Mouse (Mus musculus) mouse embryonic stem cell (cell line): ENCODE measurements around the gene Col5a3.
"Not testable (repeated sequence)": the region's sequence is repeated elsewhere in the genome, so short reads cannot be mapped to it uniquely, and the experiment has no call there.

Source experiments
- in situ Hi-C, 2 experiments: fragments of 300-500 bp; cut with MboI; formaldehyde crosslinking; loops; 1 replicate in 1 of 2; 3 replicates in 1 of 2; pipeline ENCODE4 v1.14.3; 2019 to 2020; ENCODE audit warnings: low sequenced_read_pairs in 2 of 2, low pct_unique_long_range_greater_than_20kb in 1 of 2, mixed read lengths in 1 of 2; ENCODE audit not compliant: unreplicated experiment in 1 of 2

Gene Col5a3

DNA sequence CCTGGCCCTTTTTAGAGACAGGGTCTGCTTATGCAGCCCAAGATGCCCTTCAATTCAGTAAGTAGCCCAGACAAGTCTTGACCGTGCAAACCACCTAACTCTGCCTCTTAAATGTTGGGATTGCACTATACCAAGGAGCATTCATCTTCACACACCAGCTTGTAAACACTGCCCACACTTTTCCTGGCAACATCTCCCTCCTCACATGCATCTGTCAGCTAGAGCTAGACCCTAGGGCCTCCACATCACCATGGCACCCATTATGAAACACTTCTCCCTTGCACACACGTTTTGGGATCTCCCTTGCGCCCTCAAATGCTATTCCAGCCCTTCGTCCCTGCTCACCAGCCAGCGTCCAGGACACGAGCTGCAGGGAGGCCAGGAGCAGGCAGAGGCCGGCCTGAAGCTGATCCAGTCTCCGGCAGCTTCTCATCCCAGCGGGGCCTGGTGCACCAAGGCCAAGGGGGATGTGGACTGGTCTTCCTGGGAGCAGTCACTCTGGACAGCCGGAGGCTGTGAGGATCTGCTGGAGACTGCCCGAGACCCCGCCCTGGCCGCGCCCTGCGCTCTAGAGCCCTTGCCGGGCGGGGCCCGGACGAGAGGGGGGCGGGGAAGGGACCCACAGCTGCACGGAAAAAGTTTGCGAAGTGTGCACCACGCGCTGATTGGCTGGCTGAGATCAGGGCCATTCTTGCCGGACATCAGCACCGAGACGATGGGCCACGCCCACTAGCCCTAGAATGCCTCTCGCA is at the start of gene Col5a3:
Gene Col5a3 (minus strand): TSS at position 547 of the 752 bp plus-strand sequence.
- in situ Hi-C loops, result no loop called here

DNA sequence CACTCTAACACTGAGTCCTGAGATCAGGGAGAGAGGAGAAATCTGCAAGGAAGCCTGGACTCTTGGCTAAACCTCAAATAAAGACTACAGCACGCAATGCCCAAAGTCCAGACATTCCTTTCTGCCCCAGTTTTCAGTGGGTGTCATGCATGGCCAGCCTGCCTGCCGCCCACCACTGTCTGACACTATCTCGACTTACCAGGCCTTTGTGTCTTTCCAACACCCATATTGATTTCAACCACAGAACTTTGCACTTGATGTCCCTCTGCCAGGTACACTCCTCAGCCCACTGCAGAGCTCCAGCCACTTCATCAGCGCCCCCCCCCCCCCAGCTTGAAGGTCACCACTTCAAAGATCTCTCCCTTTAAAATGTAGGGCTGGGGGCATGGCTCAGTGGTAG is 47.4 kb upstream of the Col5a3 start:
- in situ Hi-C loops, result no loop called here

GRCm38 (mm10) chr9:20861821-20862220 is 47.0 kb upstream of the Col5a3 start:
- in situ Hi-C loops, result no loop called here

GRCm38 (mm10) chr9:20859926-20860325 is 45.1 kb upstream of the Col5a3 start:
- in situ Hi-C loops, result no loop called here

DNA sequence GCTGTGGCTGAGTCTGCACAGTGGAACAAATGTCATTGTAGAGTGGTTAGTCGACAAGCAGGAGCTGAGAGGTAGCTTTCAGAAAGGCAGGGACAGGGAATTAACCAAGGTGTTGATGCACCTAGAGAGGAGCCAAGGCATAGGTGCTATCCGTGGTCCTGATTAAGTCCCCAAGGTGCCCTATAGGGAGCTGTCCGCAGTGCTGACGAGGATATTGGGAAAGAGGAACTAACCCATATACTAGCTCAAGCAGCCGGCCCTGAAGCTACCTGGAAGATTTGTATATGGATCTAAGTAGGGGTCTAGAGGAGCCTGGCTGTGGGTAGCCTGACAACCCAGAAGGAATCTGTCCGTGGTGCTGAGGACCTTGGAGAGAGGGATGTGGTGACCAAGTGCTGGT is 42.3 kb upstream of the Col5a3 start:
- in situ Hi-C loops, result no loop called here

GRCm38 (mm10) chr9:20850179-20850578 is 35.3 kb upstream of the Col5a3 start:
- in situ Hi-C loops, result no loop called here

DNA sequence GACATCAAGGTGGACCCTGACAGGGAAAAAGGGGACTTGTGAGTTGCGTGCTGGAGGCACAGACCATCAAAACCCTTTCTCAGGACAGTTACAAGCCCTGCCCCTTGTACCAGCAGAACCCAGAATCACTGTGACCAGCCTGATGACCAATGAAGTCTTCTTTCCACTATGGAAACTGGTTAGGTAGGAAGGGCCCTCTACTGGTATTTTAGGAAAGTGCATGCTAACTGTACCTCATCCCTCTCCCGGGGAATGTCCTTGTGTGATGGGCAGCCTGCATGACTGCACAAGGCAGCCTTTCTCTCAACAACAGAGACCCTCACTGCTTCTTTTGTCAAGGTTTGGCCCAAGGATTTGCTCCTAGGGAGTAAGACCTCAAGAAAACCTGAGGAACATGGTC is 27.8 kb upstream of the Col5a3 start:
- in situ Hi-C loops, result no loop called here

GRCm38 (mm10) chr9:20842211-20842610 is 27.3 kb upstream of the Col5a3 start:
- in situ Hi-C loops, result no loop called here

GRCm38 (mm10) chr9:20838931-20839330 is 24.1 kb upstream of the Col5a3 start:
- in situ Hi-C loops, result no loop called here

GRCm38 (mm10) chr9:20837184-20837947 is 22.5 kb upstream of the Col5a3 start:
- in situ Hi-C loops, result no loop called here

GRCm38 (mm10) chr9:20835431-20835954 is 20.6 kb upstream of the Col5a3 start:
- in situ Hi-C loops, result not testable (repeated sequence)

DNA sequence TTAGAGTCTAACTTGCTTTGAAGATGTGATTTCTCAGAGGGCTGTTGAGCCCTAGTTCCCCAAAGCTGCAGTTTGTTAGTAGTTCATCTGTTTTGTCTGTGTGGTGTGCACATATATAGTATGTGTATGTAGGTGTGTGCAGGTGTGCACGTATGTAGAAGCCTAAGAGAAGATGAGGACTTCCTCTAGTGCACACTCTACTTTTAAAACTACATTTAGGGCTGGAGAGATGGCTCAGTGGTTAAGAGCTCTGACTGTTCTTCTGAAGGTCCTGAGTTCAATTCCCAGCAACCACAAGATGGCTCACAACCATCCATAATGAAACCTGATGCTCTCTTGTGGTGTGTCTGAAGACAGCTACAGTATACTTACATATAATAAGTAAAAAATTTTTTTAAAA is 20.0 kb upstream of the Col5a3 start:
- in situ Hi-C loops, result loop anchor here in 1 of 2 experiments (5.0 kb wide), 1 partner anchor 93 kb away; no protein-coding TSS in a partner anchor

- in situ Hi-C loops, result loop anchor here in 1 of 2 experiments (5.0 kb wide), 1 partner anchor 89 kb away; no protein-coding TSS in a partner anchor
Observed at GRCm38 (mm10) chr9:20830901-20831643, 16.2 kb upstream of the Col5a3 start.

DNA sequence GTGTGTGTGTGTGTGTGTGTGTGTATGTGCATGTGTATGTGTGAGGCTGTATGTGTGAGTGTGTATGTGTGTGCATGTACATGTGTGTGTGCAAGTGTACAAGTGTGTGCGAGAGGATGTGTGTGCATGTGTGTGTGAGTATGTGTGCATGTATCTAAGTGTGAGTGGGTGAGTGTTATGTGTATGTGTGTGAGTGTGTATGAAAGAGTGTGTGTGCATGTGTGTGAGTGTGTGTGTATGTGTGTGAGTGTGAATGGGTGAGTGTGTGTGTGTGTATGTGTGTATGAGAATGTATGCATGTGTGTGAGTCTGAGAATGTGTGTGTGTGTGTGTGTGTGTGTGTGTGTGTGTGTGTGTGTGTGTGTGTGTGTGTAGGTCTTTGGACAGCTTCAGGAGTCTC is 13.3 kb upstream of the Col5a3 start:
- in situ Hi-C loops, result no loop called here

DNA sequence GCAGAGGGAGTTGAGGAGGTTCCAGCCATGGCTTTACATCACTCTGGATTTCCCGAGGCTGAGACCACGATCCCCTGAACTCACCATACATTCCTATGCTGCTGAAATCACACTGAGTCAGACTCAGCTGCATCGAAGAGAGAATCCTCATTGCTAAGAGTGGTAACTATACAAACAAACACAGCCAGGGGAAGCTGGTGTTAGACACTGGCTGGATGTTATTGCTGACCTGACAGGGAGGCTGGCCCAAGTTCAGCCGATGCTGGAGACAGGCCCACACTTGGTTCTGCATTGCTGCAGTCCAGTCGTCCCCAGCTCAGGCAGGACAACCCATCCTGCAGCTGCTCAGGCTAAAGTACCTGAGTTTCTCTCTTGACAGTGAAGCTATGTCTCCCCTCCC is 10.9 kb upstream of the Col5a3 start:
- in situ Hi-C loops, result no loop called here

DNA sequence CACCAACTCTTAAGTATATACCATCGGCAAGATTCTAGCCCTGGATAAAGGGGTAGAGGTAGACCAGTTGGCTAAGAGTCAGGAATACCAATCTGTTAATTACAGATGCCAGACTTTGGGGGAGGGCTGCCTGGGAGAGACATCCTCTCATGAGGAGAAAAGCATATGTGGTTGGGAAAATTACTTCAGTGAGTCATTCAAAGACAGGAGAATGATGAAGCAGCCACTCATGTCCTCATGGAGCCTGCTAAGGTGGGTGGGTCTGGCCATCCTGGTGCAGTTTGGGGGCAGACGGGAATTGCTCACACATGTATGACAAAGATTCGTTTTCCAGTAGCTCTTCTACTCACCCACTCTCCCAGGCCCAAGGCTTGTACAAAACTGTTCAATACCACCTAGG is 8.0 kb upstream of the Col5a3 start:
- in situ Hi-C loops, result no loop called here

- in situ Hi-C loops, result no loop called here
Observed at GRCm38 (mm10) chr9:20820001-20820400, 5.1 kb upstream of the Col5a3 start.

- in situ Hi-C loops, result no loop called here
Observed at GRCm38 (mm10) chr9:20818236-20818635, 3.4 kb upstream of the Col5a3 start, which contains the start of gene Rdh8. Gene Rdh8, plus strand, starts transcription at chr9:20818503.
